Mouse (Mus musculus): ENCODE data around the gene Gdf11. TPM values are rescaled to one million over a fixed set of nuclear protein-coding genes. Genes with fewer than 3 reads are reported as not detected.

Gene Gdf11
- polyA plus RNA-seq, 1 experiment: 3.6 TPM

DNA sequence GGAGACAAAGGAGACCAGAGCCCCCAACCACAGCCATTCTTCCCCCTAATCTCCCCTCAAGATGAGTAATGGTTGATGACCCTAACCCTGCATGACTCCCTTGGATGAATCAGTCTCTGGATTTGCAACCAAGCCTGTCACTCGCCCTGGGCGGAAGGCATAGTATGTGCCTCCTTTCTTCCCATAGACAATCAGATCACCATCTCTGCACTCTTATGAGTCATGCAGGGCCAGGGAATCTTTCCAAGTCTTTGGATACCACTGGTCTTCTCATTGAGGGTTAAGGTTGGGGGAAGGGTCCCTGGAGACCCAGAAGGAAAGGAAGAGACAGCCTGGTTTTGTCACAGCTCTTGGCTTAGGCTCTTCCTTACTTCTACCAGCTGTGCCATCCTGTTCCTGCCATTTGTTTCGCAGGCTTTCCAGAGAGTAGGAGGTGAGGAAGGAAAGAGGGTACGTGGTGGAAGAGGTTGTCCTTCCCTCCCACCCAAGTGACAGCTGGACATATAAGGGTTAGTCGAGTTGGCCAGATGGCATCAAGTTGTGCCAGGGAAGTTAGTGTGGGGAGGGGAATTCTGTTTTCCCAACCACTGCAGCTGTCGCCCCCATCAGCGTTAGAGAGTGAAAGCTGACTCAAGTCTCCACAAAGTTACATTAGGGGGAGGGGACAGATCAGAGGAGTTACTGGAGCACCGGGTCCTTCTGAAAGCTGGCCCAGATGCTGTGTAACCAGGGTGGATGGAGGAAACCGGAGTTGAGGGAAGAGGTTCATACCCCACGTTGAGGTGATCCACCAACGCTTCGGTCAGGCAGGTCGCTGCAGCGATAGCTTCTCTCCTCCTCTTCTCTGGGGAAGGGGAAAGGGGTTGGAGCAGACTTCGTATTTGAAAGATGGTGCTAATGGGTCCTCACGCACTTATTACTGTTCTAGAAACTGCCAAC lies 30.6 kb upstream of the Gdf11 start:
- TF ChIP-seq CTCF (IDR thresholded peaks at IDR 0.05; ENCODE audit: control insufficient read depth, insufficient read depth, low read length) (no peak), POLR2A (IDR thresholded peaks at IDR 0.05; ENCODE audit: borderline replicate concordance, control insufficient read depth, low read depth, low read length) (no peak)
- Histone ChIP-seq H3K4me1 (ENCODE audit: control insufficient read depth, insufficient read depth, low read length) (peaks cover 1% of the 10 kb centered on the region; the same call in 1 of the 2 replicates), H3K4me3 (replicated peaks; ENCODE audit: control insufficient read depth, low read depth, low read length) (no peak overlapping the region), H3K27ac (ENCODE audit: control insufficient read depth, insufficient read depth, low read depth, low read length, poor library complexity) (no peak overlapping the region)
- WGBS: 70% methylated on average over 16 of the region's 16 CpGs

DNA sequence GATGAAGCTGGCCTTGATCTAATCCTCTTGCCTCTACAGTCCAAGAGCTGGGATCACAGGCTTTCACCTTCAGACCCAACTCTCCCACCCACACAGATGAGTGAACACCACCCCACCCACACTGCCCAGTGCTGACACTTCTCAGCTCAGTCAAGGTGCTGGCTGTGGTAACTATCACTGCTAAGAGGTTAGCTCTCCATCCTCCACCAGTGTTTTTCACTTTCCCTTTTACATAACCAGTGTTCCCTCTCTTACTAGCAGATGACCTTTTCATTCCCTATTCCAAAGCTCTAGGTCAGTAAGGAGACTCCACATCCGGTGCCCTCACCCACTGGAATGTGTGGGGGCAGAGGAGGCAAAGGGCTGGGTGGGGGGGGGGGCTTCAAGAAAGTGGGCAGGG lies 29.7 kb upstream of the Gdf11 start:
- peaks cover 1% of the 10 kb centered on the region; the same call in 1 of the 2 replicates for H3K4me1 ChIP-seq (ENCODE audit: control insufficient read depth, insufficient read depth, low read length)
- no peak for TF ChIP-seq CTCF (IDR thresholded peaks at IDR 0.05; ENCODE audit: control insufficient read depth, insufficient read depth, low read length)
- no peak for TF ChIP-seq POLR2A (IDR thresholded peaks at IDR 0.05; ENCODE audit: borderline replicate concordance, control insufficient read depth, low read depth, low read length)
- no peak overlapping the region for H3K27ac ChIP-seq (ENCODE audit: control insufficient read depth, insufficient read depth, low read depth, low read length, poor library complexity)
- no peak overlapping the region for H3K4me3 ChIP-seq (replicated peaks; ENCODE audit: control insufficient read depth, low read depth, low read length)
- 83% methylated on average over 1 of the region's 1 CpGs for WGBS

DNA sequence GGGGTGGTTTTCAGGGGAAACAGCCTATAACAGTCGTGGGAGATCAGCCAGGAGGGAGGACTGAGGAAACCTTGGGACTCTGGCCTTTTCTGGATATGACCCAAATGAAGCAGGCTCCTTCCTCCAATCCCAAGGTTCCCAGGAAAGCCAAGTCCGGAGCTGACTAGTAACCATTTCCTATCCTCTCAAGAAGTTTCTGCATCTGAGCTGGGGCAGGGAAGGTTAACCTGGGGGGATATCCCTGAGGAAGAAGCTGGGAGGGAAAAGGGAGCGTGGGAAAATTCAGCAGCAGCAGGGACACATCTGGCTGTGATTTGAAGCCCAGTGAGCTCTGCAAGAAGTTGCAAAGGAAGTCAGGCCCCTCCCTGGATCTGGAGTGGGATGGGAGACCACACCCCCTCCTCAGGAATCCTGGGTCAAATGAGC lies 29.2 kb upstream of the Gdf11 start:
- Histone ChIP-seq H3K27ac (ENCODE audit: control insufficient read depth, insufficient read depth, low read depth, low read length, poor library complexity) (no peak overlapping the region), H3K4me3 (replicated peaks; ENCODE audit: control insufficient read depth, low read depth, low read length) (no peak overlapping the region), H3K4me1 (ENCODE audit: control insufficient read depth, insufficient read depth, low read length) (peaks cover 1% of the 10 kb centered on the region; the same call in 1 of the 2 replicates)
- no peak for TF ChIP-seq POLR2A (IDR thresholded peaks at IDR 0.05; ENCODE audit: borderline replicate concordance, control insufficient read depth, low read depth, low read length)
- no peak for TF ChIP-seq CTCF (IDR thresholded peaks at IDR 0.05; ENCODE audit: control insufficient read depth, insufficient read depth, low read length)
- WGBS: 69% methylated on average over 3 of the region's 3 CpGs

DNA sequence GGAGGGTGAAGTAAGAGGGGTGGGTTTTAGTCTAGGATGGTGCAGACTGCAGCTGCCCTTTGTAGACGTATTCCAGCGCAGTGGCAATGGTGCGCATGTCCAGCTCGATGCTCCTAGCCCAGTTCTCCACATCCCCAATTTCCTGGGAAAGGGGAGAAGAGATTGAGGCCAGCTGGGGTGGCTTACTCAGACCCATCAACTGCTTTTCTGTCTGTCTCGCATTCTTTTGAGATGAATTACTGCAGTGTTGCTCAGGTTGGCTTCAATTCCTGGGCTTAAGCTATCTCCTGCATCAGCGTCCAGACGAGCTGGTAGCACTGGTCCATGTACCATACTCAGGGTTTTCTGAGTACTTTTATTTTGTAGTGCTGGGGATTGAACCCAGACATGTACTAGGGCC lies 28.4 kb upstream of the Gdf11 start:
- WGBS: 86% methylated on average over 7 of the region's 7 CpGs
- no peak overlapping the region for H3K4me3 ChIP-seq (replicated peaks; ENCODE audit: control insufficient read depth, low read depth, low read length)

DNA sequence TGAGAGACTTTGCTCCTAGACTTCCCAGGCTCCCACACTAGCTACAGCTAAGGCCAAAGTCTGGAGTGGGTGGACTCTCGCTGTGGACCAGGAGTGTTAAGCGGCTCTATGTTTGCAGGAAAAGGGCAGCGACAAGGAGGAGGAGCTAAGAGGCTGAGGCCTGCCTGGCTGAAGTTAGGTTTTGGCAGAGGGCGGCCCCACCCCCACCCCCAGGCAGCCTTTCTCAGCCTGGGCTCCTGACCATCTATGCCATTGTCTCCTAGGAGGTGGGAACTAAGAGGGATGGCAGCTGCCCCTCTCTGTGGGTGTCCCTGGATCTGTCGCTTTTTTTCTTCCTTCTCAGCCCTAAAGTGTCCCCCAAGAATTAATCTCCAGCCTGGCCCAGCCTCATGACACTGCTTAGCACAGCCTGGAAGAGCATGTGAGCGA lies 27.7 kb upstream of the Gdf11 start:
- H3K27ac ChIP-seq (ENCODE audit: control insufficient read depth, insufficient read depth, low read depth, low read length, poor library complexity): no peak overlapping the region
- peaks cover 1% of the 10 kb centered on the region; the same call in 1 of the 2 replicates for H3K4me1 ChIP-seq (ENCODE audit: control insufficient read depth, insufficient read depth, low read length)
- TF ChIP-seq CTCF (IDR thresholded peaks at IDR 0.05; ENCODE audit: control insufficient read depth, insufficient read depth, low read length) (no peak), POLR2A (IDR thresholded peaks at IDR 0.05; ENCODE audit: borderline replicate concordance, control insufficient read depth, low read depth, low read length) (no peak)
- no peak overlapping the region for H3K4me3 ChIP-seq (replicated peaks; ENCODE audit: control insufficient read depth, low read depth, low read length)
- 81% methylated on average over 6 of the region's 6 CpGs for WGBS

More for the DNA sequence above, 28.4 kb upstream of the Gdf11 start:
- TF ChIP-seq CTCF (IDR thresholded peaks at IDR 0.05; ENCODE audit: control insufficient read depth, insufficient read depth, low read length) (no peak), POLR2A (IDR thresholded peaks at IDR 0.05; ENCODE audit: borderline replicate concordance, control insufficient read depth, low read depth, low read length) (no peak)
- Histone ChIP-seq H3K27ac (ENCODE audit: control insufficient read depth, insufficient read depth, low read depth, low read length, poor library complexity) (no peak overlapping the region), H3K4me1 (ENCODE audit: control insufficient read depth, insufficient read depth, low read length) (peaks cover 1% of the 10 kb centered on the region; the same call in 1 of the 2 replicates)

DNA sequence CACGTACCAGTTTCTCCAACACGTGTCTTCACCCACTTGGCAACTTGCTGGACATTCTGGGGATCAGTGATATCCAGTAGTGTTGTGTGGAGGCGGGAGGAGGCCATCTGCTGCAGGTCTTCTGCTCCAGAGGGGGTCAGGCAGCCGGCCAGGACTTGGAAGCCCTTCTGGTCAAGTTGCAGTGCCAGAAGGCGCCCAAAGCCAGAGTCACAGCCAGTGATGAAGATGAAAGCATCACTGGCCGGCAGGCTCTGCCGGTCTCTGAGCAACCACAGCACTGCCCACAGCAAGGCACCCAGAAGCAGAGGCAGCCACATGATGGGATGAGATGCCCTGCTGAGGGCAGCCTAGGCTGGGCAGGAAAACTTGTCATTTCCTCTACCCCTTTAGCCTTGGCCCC lies 26.7 kb upstream of the Gdf11 start:
- Histone ChIP-seq H3K4me1 (ENCODE audit: control insufficient read depth, insufficient read depth, low read length) (no peaks in the 10 kb centered on the region; the same call in 1 of the 2 replicates), H3K4me3 (replicated peaks; ENCODE audit: control insufficient read depth, low read depth, low read length) (no peak overlapping the region), H3K27ac (ENCODE audit: control insufficient read depth, insufficient read depth, low read depth, low read length, poor library complexity) (no peak overlapping the region)
- TF ChIP-seq POLR2A (IDR thresholded peaks at IDR 0.05; ENCODE audit: borderline replicate concordance, control insufficient read depth, low read depth, low read length) (no peak), CTCF (IDR thresholded peaks at IDR 0.05; ENCODE audit: control insufficient read depth, insufficient read depth, low read length) (no peak)
- WGBS: 80% methylated on average over 7 of the region's 7 CpGs

DNA sequence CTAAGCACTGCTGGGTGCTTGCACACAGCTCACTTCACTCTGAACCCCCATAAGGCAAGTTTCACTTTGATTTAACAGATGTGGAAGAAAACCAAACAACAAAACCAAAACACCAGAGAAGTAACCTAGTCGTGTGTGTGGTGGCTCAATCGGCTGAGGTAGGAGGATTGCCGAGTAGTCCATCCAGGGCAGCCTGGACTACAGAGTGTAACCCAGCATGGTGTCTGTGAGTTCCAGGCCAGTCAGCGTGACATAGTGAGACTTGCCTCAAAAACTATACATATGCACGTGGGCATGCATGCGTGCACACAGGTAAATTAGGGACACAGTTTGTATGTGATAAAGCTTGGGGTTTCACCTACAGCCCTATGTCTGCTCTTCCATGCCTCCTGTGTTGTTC lies 25.9 kb upstream of the Gdf11 start:
- 83% methylated on average over 6 of the region's 6 CpGs for WGBS
- TF ChIP-seq CTCF (IDR thresholded peaks at IDR 0.05; ENCODE audit: control insufficient read depth, insufficient read depth, low read length): no peak
- Histone ChIP-seq H3K4me1 (ENCODE audit: control insufficient read depth, insufficient read depth, low read length) (no peaks in the 10 kb centered on the region; the same call in 1 of the 2 replicates), H3K4me3 (replicated peaks; ENCODE audit: control insufficient read depth, low read depth, low read length) (no peak overlapping the region), H3K27ac (ENCODE audit: control insufficient read depth, insufficient read depth, low read depth, low read length, poor library complexity) (no peak overlapping the region)

DNA sequence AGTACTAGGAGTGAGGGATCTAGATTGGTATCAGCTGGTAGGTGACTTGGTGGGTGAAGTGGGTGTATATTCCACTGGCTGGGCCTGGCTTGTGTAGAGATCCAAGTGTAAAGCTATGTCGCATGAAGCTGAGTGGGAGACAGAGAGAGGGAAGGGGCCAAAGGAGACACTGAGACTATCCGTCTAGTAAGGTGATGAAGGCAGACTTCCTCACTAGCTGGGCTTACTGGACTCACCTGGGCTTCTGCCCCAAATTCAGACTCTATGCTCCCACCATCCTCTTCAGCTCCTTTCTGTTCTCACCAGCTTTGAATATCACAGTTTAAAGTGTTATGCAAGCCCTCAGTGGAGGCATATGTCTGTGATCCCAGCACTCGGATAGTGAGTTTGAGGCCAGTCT lies 25.1 kb upstream of the Gdf11 start:
- no peak for TF ChIP-seq POLR2A (IDR thresholded peaks at IDR 0.05; ENCODE audit: borderline replicate concordance, control insufficient read depth, low read depth, low read length)
- no peak for TF ChIP-seq CTCF (IDR thresholded peaks at IDR 0.05; ENCODE audit: control insufficient read depth, insufficient read depth, low read length)
- Histone ChIP-seq H3K4me3 (replicated peaks; ENCODE audit: control insufficient read depth, low read depth, low read length) (no peak overlapping the region), H3K27ac (ENCODE audit: control insufficient read depth, insufficient read depth, low read depth, low read length, poor library complexity) (no peak overlapping the region), H3K4me1 (ENCODE audit: control insufficient read depth, insufficient read depth, low read length) (no peaks in the 10 kb centered on the region)
- WGBS: 87% methylated on average over 3 of the region's 3 CpGs
